Mouse (Mus musculus): ENCODE measurements around the gene Btbd2. TPM values are rescaled to one million over a fixed set of nuclear protein-coding genes. Genes with fewer than 3 reads are reported as not detected.

The Btbd2 gene
- polyA plus RNA-seq, 1 experiment from 2014 or later = 85.9 TPM

GRCm38 (mm10) chr10:80620365-80620764, 36.5 kb downstream of the Btbd2 start:
- Histone ChIP-seq H3K36me3 (replicated peaks) (peaks cover 7% of the 10 kb centered on the region; the same call in 1 of the 2 replicates), H3K27ac (no peak overlapping the region), H3K27me3 (replicated peaks) (no peaks in the 10 kb centered on the region), H3K4me1 (peaks cover 31% of the 10 kb centered on the region), H3K9me3 (no peaks in the 10 kb centered on the region), H3K4me3 (no peak overlapping the region), H3K4me2 (no peak overlapping the region), H3K9ac (no peak overlapping the region)
- 84% methylated on average over 9 of the region's 9 CpGs for WGBS
- no peak for ATAC-seq (replicated peaks)

GRCm38 (mm10) chr10:80619465-80620244, 37.2 kb downstream of the Btbd2 start:
- Histone ChIP-seq H3K9me3 (no peaks in the 10 kb centered on the region), H3K27ac (no peak overlapping the region), H3K36me3 (replicated peaks) (peaks cover 13% of the 10 kb centered on the region), H3K27me3 (replicated peaks) (no peaks in the 10 kb centered on the region), H3K9ac (no peak overlapping the region), H3K4me3 (no peak overlapping the region), H3K4me2 (no peak overlapping the region), H3K4me1 (peaks cover 25% of the 10 kb centered on the region)
- WGBS = 37% methylated on average over 8 of the region's 8 CpGs
- no peak for ATAC-seq (replicated peaks)

- Histone ChIP-seq H3K9ac (no peak overlapping the region), H3K4me2 (no peak overlapping the region), H3K4me3 (no peak overlapping the region), H3K4me1 (peaks cover 10% of the 10 kb centered on the region), H3K36me3 (replicated peaks) (peaks cover 13% of the 10 kb centered on the region), H3K27ac (no peak overlapping the region), H3K27me3 (replicated peaks) (no peaks in the 10 kb centered on the region), H3K9me3 (no peaks in the 10 kb centered on the region)
- WGBS = 80% methylated on average over 9 of the region's 9 CpGs
- ATAC-seq (replicated peaks) = no peak
Measured at GRCm38 (mm10) chr10:80618181-80618580, 38.7 kb downstream of the Btbd2 start.

GRCm38 (mm10) chr10:80614351-80614750, 42.5 kb downstream of the Btbd2 start:
- ATAC-seq (replicated peaks) = no peak
- H3K4me1 ChIP-seq = no peaks in the 10 kb centered on the region
- H3K4me3 ChIP-seq = no peak overlapping the region
- no peak overlapping the region for H3K4me2 ChIP-seq
- no peaks in the 10 kb centered on the region for H3K27me3 ChIP-seq (replicated peaks)
- no peak overlapping the region for H3K9ac ChIP-seq
- no peak overlapping the region for H3K27ac ChIP-seq
- peaks cover 16% of the 10 kb centered on the region for H3K36me3 ChIP-seq (replicated peaks)
- H3K9me3 ChIP-seq = no peaks in the 10 kb centered on the region
- WGBS = 94% methylated on average over 6 of the region's 6 CpGs

GRCm38 (mm10) chr10:80613821-80614220, 43.0 kb downstream of the Btbd2 start:
- Histone ChIP-seq H3K27me3 (replicated peaks) (no peaks in the 10 kb centered on the region), H3K4me2 (no peak overlapping the region), H3K4me3 (no peak overlapping the region), H3K27ac (no peak overlapping the region), H3K36me3 (replicated peaks) (peaks cover 19% of the 10 kb centered on the region), H3K9ac (no peak overlapping the region), H3K9me3 (no peaks in the 10 kb centered on the region), H3K4me1 (no peaks in the 10 kb centered on the region)
- no peak for ATAC-seq (replicated peaks)
- 90% methylated on average over 3 of the region's 3 CpGs for WGBS

- H3K36me3 ChIP-seq (replicated peaks) = peaks cover 24% of the 10 kb centered on the region
- no peaks in the 10 kb centered on the region for H3K27me3 ChIP-seq (replicated peaks)
- no peak overlapping the region for H3K4me2 ChIP-seq
- no peak overlapping the region for H3K4me3 ChIP-seq
- H3K27ac ChIP-seq = no peak overlapping the region
- H3K9ac ChIP-seq = no peak overlapping the region
- 94% methylated on average over 3 of the region's 3 CpGs for WGBS
- no peaks in the 10 kb centered on the region for H3K4me1 ChIP-seq
- H3K9me3 ChIP-seq = no peaks in the 10 kb centered on the region
- no peak for ATAC-seq (replicated peaks)
Measured at GRCm38 (mm10) chr10:80611905-80612304, 45.0 kb downstream of the Btbd2 start.

- Histone ChIP-seq H3K4me2 (no peak overlapping the region), H3K27me3 (replicated peaks) (no peaks in the 10 kb centered on the region), H3K9ac (no peak overlapping the region), H3K27ac (no peak overlapping the region), H3K4me1 (no peaks in the 10 kb centered on the region), H3K4me3 (no peak overlapping the region), H3K9me3 (no peaks in the 10 kb centered on the region), H3K36me3 (replicated peaks) (peaks cover 31% of the 10 kb centered on the region)
- no peak for ATAC-seq (replicated peaks)
- 81% methylated on average over 4 of the region's 4 CpGs for WGBS
Measured at GRCm38 (mm10) chr10:80611024-80611423, 45.8 kb downstream of the Btbd2 start.

- peaks cover 24% of the 10 kb centered on the region; the same call in 1 of the 2 replicates for H3K36me3 ChIP-seq (replicated peaks)
- WGBS = 92% methylated on average over 9 of the region's 9 CpGs
- H3K9ac ChIP-seq = no peak overlapping the region
- no peak for ATAC-seq (replicated peaks)
- H3K4me1 ChIP-seq = no peaks in the 10 kb centered on the region
- H3K4me3 ChIP-seq = no peak overlapping the region
- no peak overlapping the region for H3K4me2 ChIP-seq
- H3K9me3 ChIP-seq = no peaks in the 10 kb centered on the region
- H3K27ac ChIP-seq = no peak overlapping the region
- no peaks in the 10 kb centered on the region for H3K27me3 ChIP-seq (replicated peaks)
Measured at GRCm38 (mm10) chr10:80610116-80610785, 46.6 kb downstream of the Btbd2 start.

GRCm38 (mm10) chr10:80609269-80609924, 47.5 kb downstream of the Btbd2 start:
- no peak for ATAC-seq (replicated peaks)
- Histone ChIP-seq H3K27ac (no peak overlapping the region), H3K4me3 (no peak overlapping the region), H3K9me3 (no peaks in the 10 kb centered on the region), H3K4me1 (peaks cover 2% of the 10 kb centered on the region; the same call in 1 of the 2 replicates), H3K4me2 (no peak overlapping the region), H3K36me3 (replicated peaks) (peaks cover 19% of the 10 kb centered on the region; the same call in 1 of the 2 replicates), H3K27me3 (replicated peaks) (no peaks in the 10 kb centered on the region), H3K9ac (no peak overlapping the region)
- WGBS = 93% methylated on average over 10 of the region's 10 CpGs

GRCm38 (mm10) chr10:80608435-80608834, 48.4 kb downstream of the Btbd2 start:
- H3K4me3 ChIP-seq = no peak overlapping the region
- no peak for ATAC-seq (replicated peaks)
- H3K9me3 ChIP-seq = no peaks in the 10 kb centered on the region
- peaks cover 19% of the 10 kb centered on the region; the same call in 1 of the 2 replicates for H3K36me3 ChIP-seq (replicated peaks)
- WGBS = 81% methylated on average over 3 of the region's 3 CpGs
- no peak overlapping the region for H3K4me2 ChIP-seq
- no peaks in the 10 kb centered on the region for H3K27me3 ChIP-seq (replicated peaks)
- H3K4me1 ChIP-seq = peaks cover 12% of the 10 kb centered on the region
- H3K9ac ChIP-seq = no peak overlapping the region
- no peak overlapping the region for H3K27ac ChIP-seq

- Histone ChIP-seq H3K36me3 (replicated peaks) (peaks cover 16% of the 10 kb centered on the region; the same call in 1 of the 2 replicates), H3K27ac (no peak overlapping the region), H3K9me3 (no peaks in the 10 kb centered on the region), H3K4me3 (no peak overlapping the region), H3K4me2 (no peak overlapping the region), H3K9ac (no peak overlapping the region), H3K27me3 (replicated peaks) (no peaks in the 10 kb centered on the region), H3K4me1 (peaks cover 19% of the 10 kb centered on the region)
- WGBS = 94% methylated on average over 34 of the region's 34 CpGs
- no peak for ATAC-seq (replicated peaks)
Measured at GRCm38 (mm10) chr10:80606737-80607350, 50.0 kb downstream of the Btbd2 start.

- H3K36me3 ChIP-seq (replicated peaks) = peaks cover 16% of the 10 kb centered on the region; the same call in 1 of the 2 replicates
- 96% methylated on average over 23 of the region's 23 CpGs for WGBS
- no peak for ATAC-seq (replicated peaks)
- no peak overlapping the region for H3K4me3 ChIP-seq
- H3K9me3 ChIP-seq = no peaks in the 10 kb centered on the region
- no peak overlapping the region for H3K4me2 ChIP-seq
- H3K9ac ChIP-seq = no peak overlapping the region
- no peak overlapping the region for H3K27ac ChIP-seq
- H3K27me3 ChIP-seq (replicated peaks) = no peaks in the 10 kb centered on the region
- H3K4me1 ChIP-seq = peaks cover 19% of the 10 kb centered on the region
Measured at GRCm38 (mm10) chr10:80606306-80606705, 50.6 kb downstream of the Btbd2 start.

Data from midbrain, embryonic 15.5 days (tissue).